Mouse (Mus musculus): Measurements from ENCODE around the gene Gapvd1. TPM values are rescaled to one million over a fixed set of nuclear protein-coding genes. Genes with fewer than 3 reads are reported as not detected.
"Not testable (repeated sequence)": the region's sequence is repeated elsewhere in the genome, so short reads cannot be mapped to it uniquely, and the experiment has no call there.

The Gapvd1 gene
- polyA plus RNA-seq (2014; fragmentation: Nextera tagmentation; extraction: Ambion mirVana) = 80.1 and 82.7 TPM in 2 replicates

DNA sequence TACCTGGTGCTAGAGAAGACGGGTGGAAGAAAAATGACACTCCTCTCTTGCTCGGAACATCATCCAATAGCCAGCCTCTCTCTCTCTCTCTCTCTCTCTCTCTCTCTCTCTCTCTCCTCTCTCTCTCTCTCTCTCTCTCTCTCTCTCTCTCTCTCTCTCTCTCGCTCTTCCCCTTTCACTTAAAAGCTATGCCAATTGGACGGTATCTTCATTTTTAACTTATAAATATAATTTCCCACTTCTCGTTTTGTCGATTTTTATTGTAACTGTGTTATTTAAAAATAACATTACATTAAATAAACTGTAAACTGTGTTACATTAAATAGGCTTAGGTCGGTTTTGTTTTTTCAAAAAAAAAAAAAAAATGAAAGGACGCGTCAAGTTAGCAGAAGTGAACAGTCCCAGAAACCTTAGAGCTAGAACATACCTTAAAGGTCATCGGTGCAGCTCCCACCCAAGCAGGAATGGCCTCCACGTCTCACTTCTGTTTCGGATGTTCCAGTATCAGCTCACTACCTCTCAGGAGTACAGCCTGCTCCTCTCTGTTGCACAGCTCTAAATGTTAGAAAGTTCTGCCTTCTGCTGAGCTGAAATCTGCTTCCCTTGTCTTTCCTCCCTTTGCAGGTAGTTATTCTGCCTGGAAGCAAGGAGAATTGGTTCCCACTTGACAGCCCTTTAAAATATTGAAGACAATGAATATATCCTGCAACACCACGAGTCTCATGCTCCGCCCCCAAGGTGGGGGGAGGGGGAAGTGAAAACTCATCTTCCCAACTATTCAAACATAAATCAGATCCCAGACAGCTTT, at the start of gene Gapvd1:
Gapvd1 (minus strand) TSS at position 682 of the 808 bp plus-strand sequence.
- WGBS = 1% methylated on average over 13 of the region's 14 CpGs

DNA sequence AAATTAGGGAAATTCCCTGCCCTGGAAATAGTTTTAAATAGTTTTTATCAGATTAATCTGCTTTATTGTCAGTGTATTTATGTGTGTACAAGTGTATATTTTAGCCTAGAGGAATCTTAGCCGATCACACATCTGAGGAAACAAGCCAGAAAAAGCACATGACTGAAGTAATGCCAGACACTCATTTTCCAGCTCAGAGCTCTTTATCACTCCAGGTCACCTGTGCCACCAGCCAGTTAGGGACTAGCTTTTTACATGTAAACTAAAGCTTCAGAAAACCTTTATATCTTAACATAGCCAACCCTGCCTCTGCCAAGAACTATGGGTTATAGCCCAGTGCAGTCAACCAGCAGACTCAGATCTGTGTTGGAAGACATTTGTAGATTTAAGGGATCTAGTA, 49.8 kb upstream of the Gapvd1 start:
- peaks cover 36% of the 10 kb centered on the region for H3K36me3 ChIP-seq (ENCODE audit: control insufficient read depth, insufficient read depth, low read length)

More for the DNA sequence above, at the start of gene Gapvd1:
- Histone ChIP-seq H3K27me3 (replicated peaks; ENCODE audit: control insufficient read depth, insufficient read depth, low read length) (no peaks in the 10 kb centered on the region), H3K36me3 (ENCODE audit: control insufficient read depth, insufficient read depth, low read length) (no peaks in the 10 kb centered on the region), H3K9me3 (ENCODE audit: control insufficient read depth, low read length) (no peaks in the 10 kb centered on the region), H3K4me1 (replicated peaks; ENCODE audit: control insufficient read depth, insufficient read depth, low read length) (0 out of 2 replicates have a peak, but pooled peaks cover 8% of the 10 kb centered on the region), H3K4me2 (ENCODE audit: low read length) (peak within 1 kb of the TSS; percentile 80), H3K9ac (ENCODE audit: low read length) (peak within 1 kb of the TSS; percentile 95), H3K27ac (ENCODE audit: low read depth) (peak within 1 kb of the TSS; percentile 89), H3K4me3 (ENCODE audit: low read depth, low read length) (peak within 1 kb of the TSS; percentile 62)
- ATAC-seq (replicated peaks; ENCODE audit: low FRiP score, low TSS enrichment, low read depth) = no peak
- peak; percentile 77 for DNase-seq (ENCODE audit: low spot score)

DNA sequence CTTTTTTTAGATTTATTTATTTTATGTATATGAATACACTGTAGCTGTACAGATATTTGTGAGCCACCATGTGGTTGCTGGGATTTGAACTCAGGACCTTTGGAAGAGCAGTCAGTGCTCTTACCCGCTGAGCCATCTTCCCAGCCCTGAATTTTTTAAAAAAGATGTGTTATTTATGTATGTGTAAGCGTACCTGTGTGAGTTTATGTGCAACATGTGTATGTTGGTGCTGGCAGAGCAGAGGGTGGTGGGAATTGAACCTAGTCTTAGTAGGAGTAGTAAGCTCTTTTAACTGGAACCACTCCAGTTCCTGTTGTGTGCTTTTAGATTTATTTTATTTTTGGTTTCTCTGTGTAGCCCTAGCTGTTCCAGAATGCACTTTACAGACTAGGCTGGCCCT, 49.1 kb upstream of the Gapvd1 start:
- Histone ChIP-seq H3K4me1 (replicated peaks; ENCODE audit: control insufficient read depth, insufficient read depth, low read length) (peaks cover 5% of the 10 kb centered on the region; the same call in 1 of the 2 replicates), H3K27ac (ENCODE audit: low read depth) (no peak overlapping the region), H3K4me2 (ENCODE audit: low read length) (no peak overlapping the region), H3K36me3 (ENCODE audit: control insufficient read depth, insufficient read depth, low read length) (peaks cover 34% of the 10 kb centered on the region), H3K9me3 (ENCODE audit: control insufficient read depth, low read length) (no peaks in the 10 kb centered on the region), H3K9ac (ENCODE audit: low read length) (0 out of 2 replicates have a peak overlapping the region, but pooled peaks have one; percentile 7), H3K4me3 (ENCODE audit: low read depth, low read length) (no peak overlapping the region), H3K27me3 (replicated peaks; ENCODE audit: control insufficient read depth, insufficient read depth, low read length) (no peaks in the 10 kb centered on the region)
- no peak for DNase-seq (ENCODE audit: low spot score)
- ATAC-seq (replicated peaks; ENCODE audit: low FRiP score, low TSS enrichment, low read depth) = no peak
- WGBS = 92% methylated on average over 2 of the region's 2 CpGs

More for the DNA sequence above, 49.8 kb upstream of the Gapvd1 start:
- 87% methylated on average over 1 of the region's 1 CpGs for WGBS
- DNase-seq (ENCODE audit: low spot score) (no peak), ATAC-seq (replicated peaks; ENCODE audit: low FRiP score, low TSS enrichment, low read depth) (no peak)
- Histone ChIP-seq H3K4me1 (replicated peaks; ENCODE audit: control insufficient read depth, insufficient read depth, low read length) (peaks cover 5% of the 10 kb centered on the region; the same call in 1 of the 2 replicates), H3K27me3 (replicated peaks; ENCODE audit: control insufficient read depth, insufficient read depth, low read length) (no peaks in the 10 kb centered on the region), H3K4me3 (ENCODE audit: low read depth, low read length) (no peak overlapping the region), H3K9ac (ENCODE audit: low read length) (no peak overlapping the region), H3K27ac (ENCODE audit: low read depth) (no peak overlapping the region), H3K9me3 (ENCODE audit: control insufficient read depth, low read length) (no peaks in the 10 kb centered on the region), H3K4me2 (ENCODE audit: low read length) (no peak overlapping the region)

DNA sequence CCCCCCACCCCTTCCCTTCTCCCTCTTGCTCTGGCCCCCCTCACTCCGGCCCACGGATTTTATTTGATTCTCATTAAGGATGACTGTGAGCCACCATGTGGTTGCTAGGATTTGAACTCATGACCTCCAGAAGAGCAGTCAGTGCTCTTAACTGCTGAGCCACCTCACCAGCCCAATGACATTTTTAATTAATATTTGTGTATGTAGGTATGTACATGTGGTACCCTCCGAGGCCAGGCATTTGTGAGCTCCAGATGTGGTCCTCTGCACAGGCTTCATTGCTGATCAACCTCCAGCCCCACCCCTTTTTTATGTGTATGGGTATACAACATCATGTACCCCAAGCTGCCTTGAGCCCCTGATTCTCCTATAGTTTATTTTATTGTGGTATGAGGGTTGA, 48.7 kb upstream of the Gapvd1 start:
- H3K36me3 ChIP-seq (ENCODE audit: control insufficient read depth, insufficient read depth, low read length) = peaks cover 30% of the 10 kb centered on the region
- no peaks in the 10 kb centered on the region for H3K27me3 ChIP-seq (replicated peaks; ENCODE audit: control insufficient read depth, insufficient read depth, low read length)
- ATAC-seq (replicated peaks; ENCODE audit: low FRiP score, low TSS enrichment, low read depth) (no peak), DNase-seq (ENCODE audit: low spot score) (no peak)
- peak overlapping the region; percentile 62 for H3K4me3 ChIP-seq (ENCODE audit: low read depth, low read length)
- H3K27ac ChIP-seq (ENCODE audit: low read depth) = no peak overlapping the region
- H3K4me1 ChIP-seq (replicated peaks; ENCODE audit: control insufficient read depth, insufficient read depth, low read length) = peaks cover 9% of the 10 kb centered on the region; the same call in 1 of the 2 replicates
- 72% methylated on average over 3 of the region's 3 CpGs for WGBS
- peak overlapping the region; percentile 82 for H3K4me2 ChIP-seq (ENCODE audit: low read length)
- H3K9ac ChIP-seq (ENCODE audit: low read length) = 0 out of 2 replicates have a peak overlapping the region, but pooled peaks have one; percentile 7
- H3K9me3 ChIP-seq (ENCODE audit: control insufficient read depth, low read length) = no peaks in the 10 kb centered on the region

DNA sequence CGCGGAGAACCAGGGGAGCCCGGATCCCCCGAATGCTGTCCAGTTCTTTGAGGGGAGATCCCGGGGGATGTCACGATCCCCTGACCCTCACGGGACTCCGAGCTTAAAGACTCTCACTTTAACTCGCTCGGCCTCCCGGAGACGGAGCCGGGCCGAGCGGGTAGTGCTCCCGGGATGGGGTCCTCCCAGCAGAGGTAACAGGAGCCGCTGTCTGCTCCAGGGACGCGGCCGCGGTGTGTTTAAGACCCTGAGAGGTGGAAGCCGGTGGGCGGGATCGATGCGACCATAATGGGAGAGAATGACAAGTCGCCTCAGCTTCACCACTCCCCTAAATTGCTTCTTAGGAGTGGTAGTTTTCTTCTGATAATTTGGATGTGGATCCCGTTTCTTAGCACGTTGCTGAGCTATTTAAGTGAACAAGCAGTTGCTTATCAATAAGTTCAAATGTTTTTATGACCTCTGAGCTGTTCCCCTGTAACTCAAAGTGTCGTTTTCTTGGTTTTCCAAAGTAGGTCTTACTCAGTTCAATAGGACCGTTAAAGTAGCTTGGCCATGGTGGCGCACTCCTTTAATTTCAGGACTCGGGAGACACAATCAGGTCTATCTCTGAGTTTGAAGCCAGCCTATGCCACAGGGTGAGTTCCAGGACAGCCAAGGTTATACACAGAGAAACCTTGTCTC, 47.7 kb upstream of the Gapvd1 start:
- ATAC-seq (replicated peaks; ENCODE audit: low FRiP score, low TSS enrichment, low read depth) = peak; percentile 40
- H3K4me2 ChIP-seq (ENCODE audit: low read length) = peak overlapping the region; percentile 82
- not testable (repeated sequence) for H3K4me1 ChIP-seq (replicated peaks; ENCODE audit: control insufficient read depth, insufficient read depth, low read length); DNase-seq (ENCODE audit: low spot score); H3K27me3 ChIP-seq (replicated peaks; ENCODE audit: control insufficient read depth, insufficient read depth, low read length); H3K9me3 ChIP-seq (ENCODE audit: control insufficient read depth, low read length)
- H3K36me3 ChIP-seq (ENCODE audit: control insufficient read depth, insufficient read depth, low read length) = peaks cover 21% of the 10 kb centered on the region
- H3K4me3 ChIP-seq (ENCODE audit: low read depth, low read length) = peak overlapping the region; percentile 62
- under 1% methylated on average over 20 of the region's 32 CpGs for WGBS
- H3K27ac ChIP-seq (ENCODE audit: low read depth) = peak overlapping the region; percentile 84
- H3K9ac ChIP-seq (ENCODE audit: low read length) = peak overlapping the region; percentile 82

DNA sequence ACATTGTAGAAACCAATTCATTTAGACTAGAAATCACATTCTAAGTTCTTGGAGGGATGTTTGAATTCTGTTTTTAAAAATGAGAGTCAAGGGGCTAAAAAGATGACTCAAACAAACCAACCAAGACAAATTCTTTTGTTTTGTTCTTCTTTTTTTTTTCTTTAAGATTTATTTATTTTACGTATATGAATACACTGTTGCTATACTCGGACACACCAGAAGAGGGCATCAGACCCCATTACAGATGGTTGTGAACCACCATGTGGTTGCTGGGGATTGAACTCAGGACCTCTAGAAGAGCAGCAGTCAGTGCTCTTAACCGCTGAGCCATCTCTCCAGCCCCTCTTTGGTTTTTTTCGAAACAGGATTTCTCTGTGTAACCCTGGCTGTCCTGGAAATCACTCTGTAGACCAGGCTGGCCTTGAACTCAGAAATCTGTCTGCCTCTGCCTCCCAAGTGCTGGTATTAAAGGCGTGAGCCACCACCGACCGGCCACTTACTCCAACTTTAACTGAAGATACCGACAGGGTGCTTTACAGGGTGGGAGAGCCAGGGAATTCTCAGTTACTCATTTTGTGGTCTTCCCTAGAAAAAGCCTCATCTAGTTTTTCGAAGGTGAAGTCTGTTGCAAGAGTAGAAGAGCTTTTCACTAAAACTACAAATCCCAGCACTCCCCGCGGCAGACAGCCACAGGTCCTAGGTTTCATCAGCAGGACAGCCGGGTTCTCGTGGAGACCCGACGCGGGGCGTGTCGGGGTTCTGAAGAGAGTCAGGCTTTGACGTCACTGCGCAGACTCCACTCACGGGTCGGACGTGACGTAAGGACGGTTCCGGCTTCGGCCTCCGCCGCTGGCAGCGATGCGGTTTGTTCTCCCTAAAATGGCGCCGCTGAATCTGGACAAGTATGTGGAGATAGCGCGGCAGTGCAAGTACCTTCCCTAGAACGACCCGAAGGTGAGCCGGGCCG, 46.8 kb upstream of the Gapvd1 start:
- Histone ChIP-seq H3K9ac (ENCODE audit: low read length) (peak overlapping the region; percentile 82), H3K27me3 (replicated peaks; ENCODE audit: control insufficient read depth, insufficient read depth, low read length) (no peaks in the 10 kb centered on the region), H3K9me3 (ENCODE audit: control insufficient read depth, low read length) (no peaks in the 10 kb centered on the region), H3K4me2 (ENCODE audit: low read length) (peak overlapping the region; percentile 34; the same call in 1 of the 2 replicates), H3K36me3 (ENCODE audit: control insufficient read depth, insufficient read depth, low read length) (peaks cover 20% of the 10 kb centered on the region; the same call in 1 of the 2 replicates), H3K27ac (ENCODE audit: low read depth) (peak overlapping the region; percentile 84), H3K4me1 (replicated peaks; ENCODE audit: control insufficient read depth, insufficient read depth, low read length) (peaks cover 10% of the 10 kb centered on the region; the same call in 1 of the 2 replicates), H3K4me3 (ENCODE audit: low read depth, low read length) (peak overlapping the region; percentile 62)
- 7% methylated on average over 39 of the region's 39 CpGs for WGBS
- peak; percentile 96 for DNase-seq (ENCODE audit: low spot score)
- ATAC-seq (replicated peaks; ENCODE audit: low FRiP score, low TSS enrichment, low read depth) = peak; percentile 95

DNA sequence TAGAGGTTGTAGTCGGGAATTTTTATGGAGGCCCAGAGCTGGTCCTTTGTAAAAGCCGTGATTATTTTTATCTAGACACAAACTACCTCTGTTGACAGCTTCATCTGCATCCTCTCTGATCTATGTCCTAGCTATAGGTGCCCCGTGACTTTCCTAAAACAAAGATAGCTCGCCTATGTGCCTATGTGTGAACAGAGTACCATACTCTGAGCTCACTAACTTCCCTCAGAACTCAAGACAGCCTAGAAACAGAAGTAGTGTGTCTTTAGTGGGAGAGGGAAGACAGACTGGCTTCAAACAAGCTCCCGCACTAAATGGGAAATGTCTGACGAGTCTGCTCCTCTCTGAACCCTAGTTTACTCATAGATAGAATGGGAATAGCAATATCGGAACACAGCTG, 45.3 kb upstream of the Gapvd1 start:
- 77% methylated on average over 7 of the region's 7 CpGs for WGBS
- no peak for DNase-seq (ENCODE audit: low spot score)
- H3K4me1 ChIP-seq (replicated peaks; ENCODE audit: control insufficient read depth, insufficient read depth, low read length) = peaks cover 10% of the 10 kb centered on the region; the same call in 1 of the 2 replicates
- peak overlapping the region; percentile 69; the same call in 1 of the 2 replicates for H3K4me3 ChIP-seq (ENCODE audit: low read depth, low read length)
- H3K36me3 ChIP-seq (ENCODE audit: control insufficient read depth, insufficient read depth, low read length) = peaks cover 20% of the 10 kb centered on the region; the same call in 1 of the 2 replicates
- no peak overlapping the region for H3K9ac ChIP-seq (ENCODE audit: low read length)
- no peaks in the 10 kb centered on the region for H3K27me3 ChIP-seq (replicated peaks; ENCODE audit: control insufficient read depth, insufficient read depth, low read length)
- H3K4me2 ChIP-seq (ENCODE audit: low read length) = peak overlapping the region; percentile 75
- no peak overlapping the region for H3K27ac ChIP-seq (ENCODE audit: low read depth)
- no peaks in the 10 kb centered on the region for H3K9me3 ChIP-seq (ENCODE audit: control insufficient read depth, low read length)
- ATAC-seq (replicated peaks; ENCODE audit: low FRiP score, low TSS enrichment, low read depth) = no peak

All from intestine, embryonic 14.5 days (tissue).